Mouse (Mus musculus): ENCODE data around the gene Trat1.

- TF ChIP-seq POLR2A (IDR thresholded peaks at IDR 0.05; ENCODE audit: low read depth, low read length) (no peak), CTCF (conservative IDR thresholded peaks at IDR 0.05; ENCODE audit: insufficient read depth, insufficient read length, low read depth, low read length) (no peak)
Measured at GRCm38 (mm10) chr16:48798285-48798684, 26.5 kb upstream of the Trat1 start.

All from kidney, adult 2 months (tissue).